Mouse (Mus musculus) ovary, postnatal 14 days (tissue): ENCODE results near the gene Zcchc24.

Source experiments
- DNase-seq: peaks from one replicate; pipeline ENCODE4 v3.0.0; 2022; ENCODE audit warnings: low spot score

Zcchc24 gene

GRCm38 (mm10) chr14:25747996-25748756 lies 20.7 kb downstream of the Zcchc24 start:
- DNase-seq, result no peak

GRCm38 (mm10) chr14:25746971-25747945 lies 21.6 kb downstream of the Zcchc24 start:
- DNase-seq, result no peak

- no peak for DNase-seq
Observed at GRCm38 (mm10) chr14:25746371-25746770, 22.5 kb downstream of the Zcchc24 start.

GRCm38 (mm10) chr14:25745365-25746184 lies 23.3 kb downstream of the Zcchc24 start:
- no peak for DNase-seq

- no peak for DNase-seq
Observed at GRCm38 (mm10) chr14:25742943-25743342, 25.9 kb downstream of the Zcchc24 start.

- DNase-seq, result no peak
Observed at GRCm38 (mm10) chr14:25741840-25742367, 26.9 kb downstream of the Zcchc24 start.

- no peak for DNase-seq
Observed at GRCm38 (mm10) chr14:25741211-25741610, 27.6 kb downstream of the Zcchc24 start.

- DNase-seq, result no peak
Observed at GRCm38 (mm10) chr14:25739957-25740565, 28.8 kb downstream of the Zcchc24 start.

- no peak for DNase-seq
Observed at GRCm38 (mm10) chr14:25738591-25739001, 30.2 kb downstream of the Zcchc24 start.

- DNase-seq, result peak; percentile 52
Observed at GRCm38 (mm10) chr14:25736589-25736988, 32.2 kb downstream of the Zcchc24 start.

- no peak for DNase-seq
Observed at GRCm38 (mm10) chr14:25736140-25736539, 32.7 kb downstream of the Zcchc24 start.

- no peak for DNase-seq
Observed at GRCm38 (mm10) chr14:25734736-25735716, 33.8 kb downstream of the Zcchc24 start.

GRCm38 (mm10) chr14:25727149-25727510 lies 41.7 kb downstream of the Zcchc24 start:
- DNase-seq, result no peak

- DNase-seq, result no peak
Observed at GRCm38 (mm10) chr14:25726226-25727148, 42.4 kb downstream of the Zcchc24 start.

- DNase-seq, result no peak
Observed at GRCm38 (mm10) chr14:25725690-25726089, 43.1 kb downstream of the Zcchc24 start.

- DNase-seq, result no peak
Observed at GRCm38 (mm10) chr14:25725032-25725497, 43.8 kb downstream of the Zcchc24 start.

- DNase-seq, result no peak
Observed at GRCm38 (mm10) chr14:25720962-25721707, 47.7 kb downstream of the Zcchc24 start.

- no peak for DNase-seq
Observed at GRCm38 (mm10) chr14:25719371-25719770, 49.5 kb downstream of the Zcchc24 start.
